Mouse (Mus musculus): ENCODE results near the gene Klhl22.
"Not testable (repeated sequence)": the region's sequence is repeated elsewhere in the genome, so short reads cannot be mapped to it uniquely, and the experiment has no call there.

Klhl22 gene

DNA sequence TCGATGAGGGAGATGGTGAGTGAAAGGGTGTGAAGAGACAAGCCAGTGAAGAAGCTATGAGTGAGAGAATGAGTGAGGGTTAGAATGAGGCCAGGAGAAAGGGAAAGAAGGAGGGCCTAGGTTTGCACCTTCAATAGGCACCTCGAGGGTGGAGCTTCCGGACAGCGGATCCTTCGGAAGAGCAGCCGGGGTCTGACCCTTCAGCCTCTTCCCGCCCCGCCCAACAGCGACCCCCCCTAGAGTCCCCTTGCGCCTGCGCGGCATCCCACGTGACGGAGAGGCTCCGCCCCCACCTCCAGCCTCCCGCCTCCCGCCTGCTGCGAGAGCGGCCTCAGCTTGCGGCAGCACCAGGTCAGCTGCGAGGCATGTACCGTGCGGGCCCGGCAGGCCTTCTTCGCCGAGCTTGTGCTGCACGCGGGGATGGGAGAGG, at the start of gene Klhl22:
TSS of gene Klhl22 (plus strand) at position 275 of the 430 bp plus-strand sequence.
- DNase-seq (ENCODE audit: low spot score) = peak; percentile 69

DNA sequence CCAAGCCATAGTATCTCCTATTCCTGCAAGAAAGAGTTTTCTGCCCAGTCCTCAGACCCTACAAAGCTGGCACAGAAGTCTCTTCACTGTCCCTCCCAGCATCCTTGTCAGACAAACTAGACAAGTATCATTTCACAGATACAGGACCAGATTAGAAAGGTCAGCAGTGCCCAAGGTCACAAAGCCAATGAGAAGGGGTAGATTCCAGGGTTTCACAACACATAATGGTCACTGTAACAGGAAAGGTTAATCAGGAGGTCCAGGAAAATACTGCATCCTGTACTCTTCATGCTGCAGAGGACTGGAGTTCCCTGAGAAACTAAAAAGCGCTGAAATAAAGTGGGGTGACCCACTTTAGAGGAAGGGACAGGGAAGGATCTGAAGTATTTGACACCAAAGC, 41.6 kb upstream of the Klhl22 start:
- no peak for DNase-seq (ENCODE audit: low spot score)

GRCm38 (mm10) chr16:17721114-17721808, 38.2 kb upstream of the Klhl22 start:
- no peak for DNase-seq (ENCODE audit: low spot score)

DNA sequence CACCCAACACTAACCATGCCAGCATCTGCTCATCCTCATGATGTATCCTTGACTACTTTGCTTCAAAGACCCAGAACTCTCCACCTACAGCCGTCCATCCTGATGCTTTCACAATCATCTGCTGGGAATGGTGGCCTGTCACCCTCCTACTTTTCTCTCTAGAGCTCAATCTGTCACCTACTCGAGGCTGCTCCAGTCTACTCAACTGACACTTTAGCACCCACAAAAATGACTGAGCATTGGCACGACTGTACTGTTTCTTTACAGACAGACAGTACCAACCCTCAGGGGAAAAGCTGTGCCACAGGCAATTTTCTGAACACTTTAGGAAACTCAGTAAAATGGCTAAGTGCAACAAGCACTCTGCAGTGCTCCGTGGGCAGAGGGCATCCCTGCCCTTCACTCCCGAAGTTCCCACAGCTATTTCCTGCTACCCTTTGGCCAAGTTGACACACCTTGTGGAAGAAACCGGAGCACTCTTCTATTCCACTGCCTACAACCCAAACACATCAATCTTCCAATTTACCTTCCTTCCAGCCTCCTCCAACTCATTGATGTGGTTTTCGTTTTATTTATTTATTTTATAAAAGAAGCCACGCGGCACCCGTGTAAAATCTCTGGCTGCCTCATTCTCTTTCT, 37.5 kb upstream of the Klhl22 start:
- no peak for DNase-seq (ENCODE audit: low spot score)

DNA sequence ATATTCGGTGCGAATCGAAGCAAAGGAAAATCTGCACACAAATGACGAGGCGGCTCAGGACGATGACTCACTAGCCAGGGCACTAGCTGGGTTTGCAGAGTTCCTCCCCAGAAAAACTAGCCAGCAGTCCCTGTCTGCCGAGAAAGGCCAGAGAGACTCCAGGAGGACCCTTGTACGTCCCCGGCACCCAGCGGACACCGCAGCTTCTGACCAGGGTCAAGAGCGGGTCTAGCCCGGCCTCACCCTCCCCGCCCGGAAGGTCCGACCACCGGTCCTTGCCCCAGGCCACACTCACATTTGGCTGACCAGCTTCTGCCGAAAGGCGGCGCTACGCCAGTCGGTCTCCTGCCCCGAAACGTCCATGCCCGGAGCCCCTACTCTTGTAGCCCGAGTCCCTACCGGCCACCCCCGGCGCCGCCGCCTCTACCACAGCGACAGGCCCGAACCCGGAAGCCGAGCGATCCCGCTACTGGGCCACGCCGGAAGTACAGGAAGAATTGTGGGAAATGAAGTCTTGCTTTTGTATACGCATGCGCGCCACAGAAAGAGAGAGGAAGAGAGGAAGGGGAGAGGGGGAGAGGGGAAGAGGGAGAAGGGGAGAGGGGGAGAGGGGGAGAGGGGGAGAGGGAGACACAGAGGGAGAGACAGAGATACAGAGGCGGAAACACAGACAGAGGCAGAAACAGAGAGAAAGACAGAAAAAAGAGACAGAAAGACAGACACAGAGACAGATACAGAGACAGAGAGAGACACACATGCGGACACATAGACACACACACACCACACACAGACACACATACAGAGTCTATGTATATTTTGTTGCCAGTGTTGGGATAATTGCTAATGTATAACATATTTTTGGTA, 36.7 kb upstream of the Klhl22 start:
- DNase-seq (ENCODE audit: low spot score) = peak; percentile 79

DNA sequence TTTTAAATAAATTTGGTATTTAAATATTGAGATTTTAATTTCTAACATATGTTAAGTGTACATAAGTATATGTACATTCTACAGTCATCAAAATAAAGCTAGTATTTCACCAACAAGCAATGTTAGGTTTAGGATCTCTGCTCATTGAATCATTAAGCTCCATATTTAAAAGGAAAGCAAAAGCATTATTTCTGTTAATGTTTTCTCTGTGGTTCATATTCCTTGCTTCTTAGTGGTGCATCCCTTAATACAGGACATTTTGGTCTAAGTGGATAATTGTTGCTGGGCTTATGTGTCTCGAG, 36.1 kb upstream of the Klhl22 start:
- no peak for DNase-seq (ENCODE audit: low spot score)

- no peak for DNase-seq (ENCODE audit: low spot score)
These were observed 35.0 kb upstream of the Klhl22 start for GRCm38 (mm10) chr16:17724448-17724847.

DNA sequence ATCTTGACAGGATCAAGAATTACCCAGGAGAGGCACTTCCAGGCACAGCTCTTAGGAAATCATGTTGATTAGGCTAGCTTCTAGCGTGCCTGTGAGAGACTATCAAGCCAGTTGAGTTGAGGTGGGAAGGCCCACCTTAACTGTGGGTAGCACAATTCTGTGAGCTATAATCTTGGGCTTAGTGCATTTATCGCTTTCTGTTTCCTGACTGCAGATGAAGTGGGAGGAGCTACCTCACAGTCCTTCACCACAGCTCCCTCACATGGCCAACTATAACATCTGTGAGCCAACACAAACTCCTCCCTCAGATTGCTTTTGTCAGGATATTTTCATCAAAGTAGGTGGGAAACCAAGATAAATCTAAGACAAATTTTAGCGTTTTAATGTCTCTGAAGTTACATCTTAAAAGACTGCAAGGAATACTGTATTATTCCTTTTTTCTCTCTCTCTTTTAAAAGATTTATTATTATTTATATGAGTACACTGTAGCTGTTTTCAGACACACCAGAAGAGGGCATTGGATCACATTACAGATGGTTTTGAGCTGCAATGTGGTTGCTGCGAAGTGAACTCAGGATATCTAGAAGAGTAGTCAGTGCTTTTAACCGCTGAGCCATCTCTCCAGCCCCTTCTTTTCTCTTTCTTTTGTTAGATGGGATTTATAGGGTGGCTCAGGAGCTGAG, 32.1 kb upstream of the Klhl22 start:
- DNase-seq (ENCODE audit: low spot score) = peak; percentile 47

- DNase-seq (ENCODE audit: low spot score) = no peak
These were observed 29.4 kb upstream of the Klhl22 start for GRCm38 (mm10) chr16:17729974-17730373.

GRCm38 (mm10) chr16:17732021-17732420, 27.4 kb upstream of the Klhl22 start:
- DNase-seq (ENCODE audit: low spot score) = no peak

DNA sequence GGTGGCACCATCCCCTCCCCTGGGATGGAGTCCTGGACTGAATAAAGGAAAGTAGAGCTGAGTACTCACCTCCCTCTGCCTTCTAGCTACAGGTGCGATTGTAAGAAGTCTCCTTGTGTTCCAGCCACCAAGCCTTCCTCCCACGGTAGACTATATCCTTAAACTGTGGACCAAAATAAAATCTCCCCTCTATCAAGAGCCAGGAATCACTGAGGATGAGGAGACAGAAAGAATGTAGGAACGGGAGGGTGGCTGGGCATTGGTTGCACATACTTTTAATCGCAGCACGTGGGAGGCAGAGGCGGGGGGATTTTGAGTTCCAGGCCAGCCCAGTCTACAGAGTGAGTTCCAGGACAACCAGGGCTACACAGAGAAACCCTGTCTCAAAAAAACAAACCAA, 27.0 kb upstream of the Klhl22 start:
- no peak for DNase-seq (ENCODE audit: low spot score)

DNA sequence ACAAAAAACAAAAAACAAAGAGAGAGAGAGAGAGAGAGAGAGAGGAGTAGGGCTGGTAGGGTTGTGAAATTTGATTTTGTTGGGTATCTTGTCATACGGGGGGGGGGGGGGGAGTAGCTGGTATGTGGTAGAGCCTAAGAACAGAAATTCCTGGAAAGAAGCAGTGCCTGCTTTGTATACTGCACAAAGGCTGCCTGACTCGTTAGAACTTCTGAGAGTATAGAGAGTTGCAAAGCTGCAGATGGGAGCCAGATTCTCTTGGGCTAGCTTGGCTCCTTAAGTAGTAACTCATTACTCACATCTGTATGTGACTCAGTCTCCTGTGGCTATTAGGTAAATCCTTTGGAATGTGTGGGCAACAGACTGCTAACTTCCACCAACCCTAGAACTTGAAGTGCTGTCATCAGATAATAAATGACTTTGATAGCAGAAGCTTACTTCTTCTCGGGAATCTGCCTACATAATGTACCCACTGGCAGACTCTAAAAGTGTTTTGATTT, 26.5 kb upstream of the Klhl22 start, which contains the start of gene Med15:
TSS of gene Med15 (minus strand) at position 51 of the 500 bp plus-strand sequence.
- DNase-seq (ENCODE audit: low spot score) = no peak

DNA sequence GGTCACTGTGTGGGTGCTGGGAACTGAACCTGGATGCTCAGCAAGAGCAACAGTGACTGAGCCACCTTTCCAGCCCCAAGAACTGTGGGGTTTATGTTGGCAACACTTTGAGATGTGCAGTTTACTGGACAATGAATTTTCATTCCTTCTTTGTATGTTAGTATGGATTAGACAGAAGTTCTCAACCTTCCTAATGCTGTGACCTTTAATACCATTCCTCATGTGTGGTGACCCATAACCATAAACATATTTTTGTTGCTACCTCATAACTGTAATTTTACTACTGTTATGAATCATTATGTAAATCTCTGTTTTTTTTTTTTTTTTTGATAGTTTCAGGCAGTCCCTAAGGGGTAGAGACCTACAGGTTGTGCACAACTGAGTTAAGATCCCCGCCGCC, 25.8 kb upstream of the Klhl22 start:
- DNase-seq (ENCODE audit: low spot score) = no peak

DNA sequence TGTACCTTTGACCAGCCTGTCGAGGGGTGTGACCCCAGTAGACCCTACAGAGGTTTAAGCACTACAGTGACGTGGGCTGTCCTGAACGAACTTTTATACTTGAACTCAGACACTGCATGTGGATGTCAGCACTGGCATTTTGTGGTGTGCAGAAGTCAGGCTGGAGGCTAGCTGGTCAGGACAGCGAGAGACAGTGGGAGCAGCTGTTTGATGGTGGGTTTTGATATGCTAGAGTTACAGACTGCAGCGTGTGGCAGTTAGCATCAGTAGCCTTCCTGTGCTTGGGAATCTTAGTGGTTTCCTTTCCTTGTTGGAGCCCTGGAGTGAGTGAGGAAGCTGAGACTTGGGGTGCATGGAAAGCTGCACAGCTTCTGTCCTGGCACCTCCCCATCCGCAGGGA, 24.5 kb upstream of the Klhl22 start:
- not testable (repeated sequence) for DNase-seq (ENCODE audit: low spot score)

GRCm38 (mm10) chr16:17736156-17736555, 23.3 kb upstream of the Klhl22 start:
- DNase-seq (ENCODE audit: low spot score) = no peak

- DNase-seq (ENCODE audit: low spot score) = no peak
These were observed 19.3 kb upstream of the Klhl22 start for GRCm38 (mm10) chr16:17740080-17740479.

DNA sequence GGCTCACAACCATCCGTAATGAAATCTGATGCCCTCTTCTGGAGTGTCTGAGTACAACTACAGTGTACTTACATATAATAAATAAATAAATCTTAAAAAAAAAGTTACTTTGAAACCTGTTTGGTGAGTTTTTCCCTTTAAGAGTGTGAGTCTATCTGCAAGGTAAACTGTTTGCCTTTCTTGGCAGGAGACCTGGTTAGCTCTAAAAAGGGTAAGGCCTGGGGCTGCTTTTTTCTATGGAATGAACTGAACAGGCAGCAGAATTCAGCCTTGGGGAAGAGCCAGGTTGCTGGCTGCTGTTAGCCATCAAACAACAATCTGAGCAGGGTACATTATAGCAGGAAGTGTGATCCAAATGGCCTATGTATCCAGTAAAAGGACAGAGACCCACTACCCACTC, 16.6 kb upstream of the Klhl22 start:
- DNase-seq (ENCODE audit: low spot score) = no peak

GRCm38 (mm10) chr16:17743279-17743678, 16.1 kb upstream of the Klhl22 start:
- DNase-seq (ENCODE audit: low spot score) = no peak

- DNase-seq (ENCODE audit: low spot score) = peak; percentile 19
These were observed 14.9 kb upstream of the Klhl22 start for GRCm38 (mm10) chr16:17744536-17744935.

- no peak for DNase-seq (ENCODE audit: low spot score)
These were observed 14.4 kb upstream of the Klhl22 start for GRCm38 (mm10) chr16:17745067-17745466.

- no peak for DNase-seq (ENCODE audit: low spot score)
These were observed 6.4 kb upstream of the Klhl22 start for GRCm38 (mm10) chr16:17753001-17753400.

GRCm38 (mm10) chr16:17753686-17754085, 5.7 kb upstream of the Klhl22 start:
- no peak for DNase-seq (ENCODE audit: low spot score)

Data from spleen, adult 12 weeks (tissue).